Mouse (Mus musculus) kidney, postnatal 0 days (tissue): ENCODE data around the gene Ttll1. TPM values are rescaled to one million over a fixed set of nuclear protein-coding genes. Genes with fewer than 3 reads are reported as not detected.

Experiments used
- ATAC-seq: fragments of 200-750 bp; cut with Nextera tagmentation; replicated peaks from 2 replicates; pipeline ENCODE4 v1.8.0; 2017; ENCODE audit warnings: low read depth, moderate number of reproducible peaks, moderate TSS enrichment, moderate library complexity; ENCODE audit not compliant: low FRiP score
- DNase-seq: peaks from one replicate; pipeline ENCODE4 v3.0.0-alpha.2; 2016; ENCODE audit warnings: low spot score
- H3K27ac ChIP-seq: fragments of 300-500 bp; sonication (generic); 2 replicates; pipeline ENCODE4 v1.5.1; 2014; ENCODE audit warnings: mild to moderate bottlenecking
- H3K27me3 ChIP-seq: fragments of 300-500 bp; sonication (generic); 2 replicates; pipeline ENCODE4 v1.6.1; 2014; ENCODE audit warnings: low read length, mixed read lengths; ENCODE audit not compliant: insufficient read depth
- H3K36me3 ChIP-seq: fragments of 300-500 bp; sonication (generic); 2 replicates; pipeline ENCODE4 v1.6.1; 2014; ENCODE audit warnings: low read length, mixed read lengths; ENCODE audit not compliant: insufficient read depth
- H3K4me1 ChIP-seq: fragments of 300-500 bp; sonication (generic); replicated peaks from 2 replicates; pipeline ENCODE4 v1.6.1; 2014; ENCODE audit warnings: antibody characterized with exemption, low read length, mixed read lengths; ENCODE audit not compliant: insufficient read depth
- H3K4me2 ChIP-seq: fragments of 300-500 bp; sonication (generic); 2 replicates; pipeline ENCODE4 v1.6.1; 2014; ENCODE audit warnings: mild to moderate bottlenecking, low read length, moderate library complexity, mixed read lengths
- H3K4me3 ChIP-seq: fragments of 300-500 bp; sonication (generic); replicated peaks from 2 replicates; pipeline ENCODE4 v1.5.1; 2014; ENCODE audit warnings: low read depth, low read length
- H3K9ac ChIP-seq: fragments of 300-500 bp; sonication (generic); 2 replicates; pipeline ENCODE4 v1.6.1; 2014; ENCODE audit warnings: low read depth, low read length
- H3K9me3 ChIP-seq: fragments of 300-500 bp; sonication (generic); replicated peaks from 2 replicates; pipeline ENCODE4 v1.6.1; 2016; ENCODE audit warnings: low read length, inconsistent platforms, mixed read lengths
- CTCF ChIP-seq: IDR thresholded peaks from 2 replicates; pipeline ENCODE4 v1.5.1; 2016; ENCODE audit warnings: antibody characterized with exemption, low read depth, mild to moderate bottlenecking, moderate library complexity
- WGBS: fragments of 180-500 bp; shearing (Covaris S2); extraction: QIAGEN DNeasy Blood & Tissue Kit; methylation state at CpG from one replicate; pipeline ENCODE4 v1.1.7; 2014; 5-methylcytosine and 5-hydroxymethylcytosine counted together
- polyA plus RNA-seq: library from polyadenylated mRNA; unstranded; fragments of >200 nt; fragmentation: Nextera tagmentation; extraction: Ambion mirVana; gene quantifications from 2 replicates; pipeline ENCODE4 v1.2.1, GENCODE M21; 2015

Ttll1 gene
- polyA plus RNA-seq, 1 experiment from 2014 or later = 16.6 TPM

- ATAC-seq (no peak), DNase-seq (no peak)
- no peaks in the 10 kb centered on the region for H3K27me3 ChIP-seq
- H3K9me3 ChIP-seq = no peaks in the 10 kb centered on the region
- H3K27ac ChIP-seq = no peak overlapping the region
- 0 out of 2 replicates have a peak, but pooled peaks cover 12% of the 10 kb centered on the region for H3K36me3 ChIP-seq
- no peak overlapping the region for H3K4me3 ChIP-seq
- H3K9ac ChIP-seq = no peak overlapping the region
- WGBS = 82% methylated on average over 9 of the region's 9 CpGs
- H3K4me1 ChIP-seq = no peaks in the 10 kb centered on the region
- no peak for TF ChIP-seq CTCF
- H3K4me2 ChIP-seq = no peak overlapping the region
Measured at GRCm38 (mm10) chr15:83541647-83542287, 31.1 kb upstream of the Ttll1 start.

- no peaks in the 10 kb centered on the region for H3K9me3 ChIP-seq
- TF ChIP-seq CTCF = no peak
- no peaks in the 10 kb centered on the region for H3K27me3 ChIP-seq
- H3K4me3 ChIP-seq = no peak overlapping the region
- no peaks in the 10 kb centered on the region for H3K36me3 ChIP-seq
- no peaks in the 10 kb centered on the region for H3K4me1 ChIP-seq
- ATAC-seq (no peak), DNase-seq (no peak)
- H3K9ac ChIP-seq = no peak overlapping the region
- H3K4me2 ChIP-seq = no peak overlapping the region
- H3K27ac ChIP-seq = no peak overlapping the region; the same call in 1 of the 2 replicates
- 40% methylated on average over 4 of the region's 4 CpGs for WGBS
Measured at GRCm38 (mm10) chr15:83539905-83540304, 29.2 kb upstream of the Ttll1 start.

- 96% methylated on average over 2 of the region's 2 CpGs for WGBS
- no peak overlapping the region for H3K27ac ChIP-seq
- no peaks in the 10 kb centered on the region for H3K27me3 ChIP-seq
- no peak overlapping the region for H3K4me3 ChIP-seq
- H3K9ac ChIP-seq = no peak overlapping the region
- no peak for ATAC-seq
- TF ChIP-seq CTCF = no peak
- DNase-seq = no peak
- H3K36me3 ChIP-seq = no peaks in the 10 kb centered on the region
- H3K4me1 ChIP-seq = no peaks in the 10 kb centered on the region
- H3K4me2 ChIP-seq = no peak overlapping the region
- H3K9me3 ChIP-seq = no peaks in the 10 kb centered on the region
Measured at GRCm38 (mm10) chr15:83538855-83539254, 28.2 kb upstream of the Ttll1 start.

- H3K4me2 ChIP-seq = no peak overlapping the region
- H3K9ac ChIP-seq = no peak overlapping the region
- DNase-seq (no peak), ATAC-seq (no peak)
- H3K4me3 ChIP-seq = no peak overlapping the region
- no peak overlapping the region for H3K27ac ChIP-seq
- H3K27me3 ChIP-seq = no peaks in the 10 kb centered on the region
- H3K4me1 ChIP-seq = peaks cover 1% of the 10 kb centered on the region; the same call in 1 of the 2 replicates
- no peaks in the 10 kb centered on the region for H3K36me3 ChIP-seq
- no peak for TF ChIP-seq CTCF
- H3K9me3 ChIP-seq = no peaks in the 10 kb centered on the region
- 54% methylated on average over 6 of the region's 6 CpGs for WGBS
Measured at GRCm38 (mm10) chr15:83535890-83536231, 25.2 kb upstream of the Ttll1 start.

DNA sequence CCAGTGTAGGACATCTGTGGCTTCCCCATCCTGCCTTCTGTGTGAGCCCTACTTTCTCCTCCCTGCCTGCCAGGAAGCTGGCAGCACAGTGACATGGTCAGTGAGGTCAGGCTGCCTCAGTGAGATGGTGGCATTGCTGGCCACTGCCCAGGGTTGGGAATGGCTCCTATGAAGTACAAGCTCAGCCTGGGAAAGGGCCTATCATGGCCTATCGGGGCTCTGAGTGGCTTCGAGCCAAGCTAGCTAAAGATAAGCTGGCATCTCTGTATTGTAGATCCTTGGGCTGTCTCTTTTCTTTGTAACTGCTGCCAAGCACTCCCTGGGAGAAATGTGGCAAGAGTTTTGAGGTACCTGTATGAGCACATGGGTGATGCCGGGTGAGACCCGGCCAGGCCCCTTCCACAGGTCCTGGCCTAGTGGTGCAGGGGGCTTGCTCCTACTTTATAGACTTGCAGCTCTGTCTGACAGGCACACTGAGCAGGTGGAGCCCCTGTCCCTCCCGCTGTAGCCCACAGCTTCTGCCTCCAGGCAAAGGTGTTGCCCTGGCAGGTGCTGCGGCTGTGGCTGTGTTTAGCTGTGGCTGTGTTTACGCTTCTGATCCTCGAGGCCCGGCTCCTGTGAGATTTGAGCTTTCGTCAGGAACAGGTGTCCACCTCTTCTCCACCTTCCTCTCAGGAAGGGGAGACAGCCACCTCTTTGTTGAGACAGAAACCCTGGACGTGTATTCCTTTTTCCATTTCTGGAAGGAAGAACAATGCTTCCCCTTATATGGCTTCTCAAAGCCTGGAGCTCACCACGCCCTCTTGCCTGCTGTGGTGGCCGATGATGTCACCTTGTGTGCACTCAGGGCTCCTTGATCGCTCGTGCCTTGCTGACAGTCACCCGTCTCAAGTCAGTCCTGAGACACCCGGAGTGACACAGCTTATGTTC lies 24.5 kb upstream of the Ttll1 start:
- Histone ChIP-seq H3K4me2 (no peak overlapping the region), H3K9ac (no peak overlapping the region), H3K4me1 (peaks cover 8% of the 10 kb centered on the region; the same call in 1 of the 2 replicates), H3K9me3 (no peaks in the 10 kb centered on the region), H3K27ac (no peak overlapping the region), H3K36me3 (no peaks in the 10 kb centered on the region), H3K27me3 (no peaks in the 10 kb centered on the region), H3K4me3 (no peak overlapping the region)
- no peak for ATAC-seq
- WGBS = 69% methylated on average over 15 of the region's 17 CpGs
- no peak for TF ChIP-seq CTCF
- DNase-seq = no peak

GRCm38 (mm10) chr15:83532606-83533005 lies 21.9 kb upstream of the Ttll1 start:
- DNase-seq (no peak), ATAC-seq (no peak)
- Histone ChIP-seq H3K4me3 (no peak overlapping the region), H3K9me3 (no peaks in the 10 kb centered on the region), H3K27me3 (no peaks in the 10 kb centered on the region), H3K4me1 (peaks cover 15% of the 10 kb centered on the region; the same call in 1 of the 2 replicates), H3K4me2 (no peak overlapping the region), H3K27ac (no peak overlapping the region), H3K9ac (no peak overlapping the region), H3K36me3 (no peaks in the 10 kb centered on the region)
- WGBS = 66% methylated on average over 7 of the region's 7 CpGs
- TF ChIP-seq CTCF = no peak
